Mouse (Mus musculus) heart, adult 2 months (tissue): ENCODE results near the gene Rfxank. TPM values are rescaled to one million over a fixed set of nuclear protein-coding genes. Genes with fewer than 3 reads are reported as not detected.

Experiments
- DNase-seq, 2 experiments: peaks; one replicate each; pipeline ENCODE4 v3.0.0; 2021
- H3K27ac ChIP-seq: fragments of 200-600 bp; 2 replicates; pipeline ENCODE4 v1.8.1; 2022
- H3K27me3 ChIP-seq: fragments of 200-500 bp; 2 replicates; pipeline ENCODE4 v1.6.1; 2012; ENCODE audit warnings: mild to moderate bottlenecking, low read length, inconsistent platforms, mixed read lengths; ENCODE audit not compliant: control insufficient read depth, insufficient read depth
- H3K36me3 ChIP-seq: fragments of 200-500 bp; 2 replicates; pipeline ENCODE4 v1.6.1; 2012; ENCODE audit warnings: low read length, inconsistent platforms; ENCODE audit not compliant: control insufficient read depth, insufficient read depth
- H3K4me1 ChIP-seq: fragments of 200-500 bp; 2 replicates; pipeline ENCODE4 v1.6.1; 2011; ENCODE audit warnings: low read length; ENCODE audit not compliant: control insufficient read depth, insufficient read depth
- H3K4me3 ChIP-seq: fragments of 200-600 bp; 2 replicates; pipeline ENCODE4 v1.8.1; 2022
- H3K79me2 ChIP-seq: fragments of 200-500 bp; replicated peaks from 2 replicates; pipeline ENCODE4 v1.6.1; 2012; ENCODE audit warnings: mild to moderate bottlenecking, inconsistent platforms, low read length, moderate library complexity, mixed read lengths; ENCODE audit not compliant: control insufficient read depth, insufficient read depth
- H3K9ac ChIP-seq: fragments of 200-500 bp; 2 replicates; pipeline ENCODE4 v1.6.1; 2012; ENCODE audit warnings: low read depth, mild to moderate bottlenecking, control low read depth, inconsistent platforms, low read length, mixed read lengths
- CTCF ChIP-seq: fragments of 200-600 bp; IDR thresholded peaks from 2 replicates; pipeline ENCODE4 v1.8.1; 2022; ENCODE audit warnings: antibody characterized with exemption, mild to moderate bottlenecking, moderate library complexity
- EP300 ChIP-seq: fragments of 200-500 bp; IDR thresholded peaks from 2 replicates; pipeline ENCODE4 v1.6.1; 2011; ENCODE audit warnings: low read depth, low read length, control low read depth; ENCODE audit not compliant: insufficient read depth
- POLR2A ChIP-seq: fragments of 200-500 bp; IDR thresholded peaks from 2 replicates; pipeline ENCODE4 v1.6.1; 2011; ENCODE audit warnings: mild to moderate bottlenecking, low read depth, low read length, control low read depth; ENCODE audit not compliant: insufficient read depth
- WGBS: fragments of 180-500 bp; shearing (Covaris S2); methylation state at CpG from one replicate; pipeline ENCODE4 v1.1.7; 2018; 5-methylcytosine and 5-hydroxymethylcytosine counted together
- intact Hi-C: fragments of 180-260 bp; cut with DNase I; formaldehyde crosslinking; loops from one replicate; pipeline ENCODE4 v1.15.1; 2025
- polyA plus RNA-seq: library from polyadenylated mRNA; depleted of rRNA; stranded (reverse); fragments of >200 nt; gene quantifications from 2 replicates; pipeline ENCODE4 v1.2.3, GENCODE M21; 2012
- total RNA-seq, 2 experiments: library from RNA; stranded (reverse); gene quantifications; 2 replicates each; pipeline ENCODE4 v1.2.3; 2021

The Rfxank gene
- total and polyA plus RNA-seq, 3 experiments = 18.1 to 30.9 (median 18.6) TPM

GRCm38 (mm10) chr8:70128435-70128834 is 10.5 kb downstream of the Rfxank start:
- H3K27ac ChIP-seq = peak overlapping the region; percentile 68

GRCm38 (mm10) chr8:70124992-70125391 is 14.0 kb downstream of the Rfxank start:
- H3K4me3 ChIP-seq = no peak overlapping the region
- DNase-seq = no peak
- no peaks in the 10 kb centered on the region for H3K79me2 ChIP-seq
- H3K27me3 ChIP-seq = no peaks in the 10 kb centered on the region; the same call in 1 of the 2 replicates
- intact Hi-C loops = loop anchor here (5.0 kb wide), 1 partner anchor 208 kb away; no protein-coding TSS in a partner anchor
- H3K36me3 ChIP-seq = no peaks in the 10 kb centered on the region
- H3K9ac ChIP-seq = no peak overlapping the region
- H3K27ac ChIP-seq = no peak overlapping the region
- 59% methylated on average over 8 of the region's 8 CpGs for WGBS
- TF ChIP-seq CTCF (no peak), EP300 (no peak), POLR2A (no peak)
- peaks cover 6% of the 10 kb centered on the region for H3K4me1 ChIP-seq

More at GRCm38 (mm10) chr8:70128435-70128834, 10.5 kb downstream of the Rfxank start:
- DNase-seq = peak; percentile 76 to 84
- Histone ChIP-seq H3K4me3 (no peak overlapping the region), H3K27me3 (no peaks in the 10 kb centered on the region), H3K9ac (no peak overlapping the region), H3K36me3 (no peaks in the 10 kb centered on the region), H3K79me2 (no peaks in the 10 kb centered on the region), H3K4me1 (peaks cover 9% of the 10 kb centered on the region)
- TF ChIP-seq CTCF (no peak), POLR2A (no peak), EP300 (no peak)
- 55% methylated on average over 3 of the region's 3 CpGs for WGBS
- intact Hi-C loops = no loop called here

GRCm38 (mm10) chr8:70122863-70123262 is 16.1 kb downstream of the Rfxank start:
- 48% methylated on average over 2 of the region's 2 CpGs for WGBS
- no peaks in the 10 kb centered on the region for H3K36me3 ChIP-seq
- no peaks in the 10 kb centered on the region for H3K4me1 ChIP-seq
- no peak for DNase-seq
- no peak overlapping the region for H3K4me3 ChIP-seq
- no peak overlapping the region for H3K9ac ChIP-seq
- no peaks in the 10 kb centered on the region for H3K79me2 ChIP-seq
- intact Hi-C loops = loop anchor here (5.0 kb wide), 1 partner anchor 206 kb away; no protein-coding TSS in a partner anchor
- peaks cover 1% of the 10 kb centered on the region; the same call in 1 of the 2 replicates for H3K27me3 ChIP-seq
- H3K27ac ChIP-seq = no peak overlapping the region
- no peak for TF ChIP-seq EP300
- TF ChIP-seq CTCF = peak; percentile 79

- intact Hi-C loops = loop anchor here (5.0 kb wide), 1 partner anchor 203 kb away; no protein-coding TSS in a partner anchor
- peak in 1 of 2 experiments; percentile 26 for DNase-seq
Observed at GRCm38 (mm10) chr8:70120667-70121066, 18.3 kb downstream of the Rfxank start, which contains the start of gene Ncan. Gene Ncan (minus strand): TSS chr8:70120873.

GRCm38 (mm10) chr8:70118726-70119700 is 19.9 kb downstream of the Rfxank start:
- Histone ChIP-seq H3K4me3 (no peak overlapping the region), H3K27ac (no peak overlapping the region), H3K79me2 (no peaks in the 10 kb centered on the region), H3K27me3 (peaks cover 1% of the 10 kb centered on the region; the same call in 1 of the 2 replicates), H3K9ac (no peak overlapping the region), H3K4me1 (no peaks in the 10 kb centered on the region), H3K36me3 (no peaks in the 10 kb centered on the region)
- TF ChIP-seq CTCF (no peak), EP300 (no peak), POLR2A (no peak)
- DNase-seq = no peak
- WGBS = 22% methylated on average over 17 of the region's 17 CpGs
- intact Hi-C loops = no loop called here

More at GRCm38 (mm10) chr8:70120667-70121066, 18.3 kb downstream of the Rfxank start, which contains the start of gene Ncan:
- Histone ChIP-seq H3K36me3 (no peaks in the 10 kb centered on the region), H3K79me2 (no peaks in the 10 kb centered on the region), H3K27me3 (peaks cover 1% of the 10 kb centered on the region; the same call in 1 of the 2 replicates), H3K4me3 (no peak within 1 kb of the TSS), H3K27ac (no peak within 1 kb of the TSS), H3K9ac (no peak within 1 kb of the TSS), H3K4me1 (no peaks in the 10 kb centered on the region)
- WGBS = 2% methylated on average over 19 of the region's 19 CpGs
- TF ChIP-seq CTCF (no peak), POLR2A (no peak), EP300 (no peak)

- DNase-seq = no peak
- H3K27me3 ChIP-seq = peaks cover 4% of the 10 kb centered on the region; the same call in 1 of the 2 replicates
Observed at GRCm38 (mm10) chr8:70117611-70118010, 21.3 kb downstream of the Rfxank start.

More at GRCm38 (mm10) chr8:70117611-70118010, 21.3 kb downstream of the Rfxank start:
- Histone ChIP-seq H3K9ac (no peak overlapping the region), H3K4me1 (no peaks in the 10 kb centered on the region), H3K79me2 (no peaks in the 10 kb centered on the region), H3K27ac (no peak overlapping the region), H3K36me3 (no peaks in the 10 kb centered on the region), H3K4me3 (no peak overlapping the region)
- TF ChIP-seq CTCF (no peak), POLR2A (no peak), EP300 (no peak)
- intact Hi-C loops = no loop called here
- WGBS = 9% methylated on average over 9 of the region's 9 CpGs
